Mouse (Mus musculus) stomach, embryonic 16.5 days (tissue): ENCODE results near the gene Rras. TPM values are rescaled to one million over a fixed set of nuclear protein-coding genes. Genes with fewer than 3 reads are reported as not detected.
A peak's percentile ranks its signal among the peaks of the same experiment; 100 is the strongest.

ENCODE experiments used
- ATAC-seq: fragments of 200-750 bp; cut with Nextera tagmentation; 2 replicates; pipeline ENCODE4 v1.8.0; 2017; ENCODE audit warnings: moderate number of reproducible peaks, moderate TSS enrichment; ENCODE audit not compliant: insufficient read depth, low FRiP score
- H3K27ac ChIP-seq: fragments of 300-500 bp; sonication (generic); 2 replicates; pipeline ENCODE4 v1.5.1; 2014; ENCODE audit warnings: low read length
- H3K27me3 ChIP-seq: fragments of 300-500 bp; sonication (generic); 2 replicates; pipeline ENCODE4 v1.6.1; 2014; ENCODE audit warnings: low read length, control low read depth, mixed read lengths; ENCODE audit not compliant: control insufficient read depth, insufficient read depth
- H3K36me3 ChIP-seq: fragments of 300-500 bp; sonication (generic); 2 replicates; pipeline ENCODE4 v1.6.1; 2014; ENCODE audit warnings: low read length; ENCODE audit not compliant: control insufficient read depth, insufficient read depth
- H3K4me1 ChIP-seq: fragments of 300-500 bp; sonication (generic); 2 replicates; pipeline ENCODE4 v1.6.1; 2014; ENCODE audit warnings: low read length, control low read depth, mixed read lengths; ENCODE audit not compliant: control insufficient read depth, insufficient read depth
- H3K4me2 ChIP-seq: fragments of 300-500 bp; sonication (generic); 2 replicates; pipeline ENCODE4 v1.6.1; 2014; ENCODE audit warnings: low read depth, low read length, mixed read lengths
- H3K4me3 ChIP-seq: fragments of 300-500 bp; sonication (generic); replicated peaks from 2 replicates; pipeline ENCODE4 v1.5.1; 2014; ENCODE audit warnings: mild to moderate bottlenecking, low read length
- H3K9ac ChIP-seq: fragments of 300-500 bp; sonication (generic); 2 replicates; pipeline ENCODE4 v1.6.1; 2014; ENCODE audit warnings: low read length
- H3K9me3 ChIP-seq: fragments of 300-500 bp; sonication (generic); replicated peaks from 2 replicates; pipeline ENCODE4 v1.6.1; 2016; ENCODE audit warnings: low read length, control low read depth; ENCODE audit not compliant: control insufficient read depth
- WGBS: fragments of 180-500 bp; shearing (Covaris S2); extraction: QIAGEN DNeasy Blood & Tissue Kit; methylation state at CpG from one replicate; pipeline ENCODE4 v1.1.7; 2014; 5-methylcytosine and 5-hydroxymethylcytosine counted together
- polyA plus RNA-seq: library from polyadenylated mRNA; unstranded; fragments of >200 nt; fragmentation: Nextera tagmentation; extraction: Ambion mirVana; gene quantifications from 2 replicates; pipeline ENCODE4 v1.2.1, GENCODE M21; 2015

Rras gene
- polyA plus RNA-seq, 1 experiment from 2014 or later, result 68.0 TPM

GRCm38 (mm10) chr7:45045741-45046140 lies 28.0 kb downstream of the Rras start:
- WGBS, result 91% methylated on average over 22 of the region's 22 CpGs
- ATAC-seq, result no peak
- no peak overlapping the region for H3K27ac ChIP-seq

GRCm38 (mm10) chr7:45046853-45047350 lies 29.1 kb downstream of the Rras start:
- Histone ChIP-seq H3K9me3 (no peaks in the 10 kb centered on the region), H3K4me2 (no peak overlapping the region), H3K9ac (no peak overlapping the region), H3K4me1 (peaks cover 10% of the 10 kb centered on the region), H3K27me3 (no peaks in the 10 kb centered on the region), H3K27ac (no peak overlapping the region), H3K4me3 (no peak overlapping the region), H3K36me3 (peaks cover 57% of the 10 kb centered on the region)
- ATAC-seq, result no peak
- 92% methylated on average over 26 of the region's 26 CpGs for WGBS

More at GRCm38 (mm10) chr7:45045741-45046140, 28.0 kb downstream of the Rras start:
- H3K4me2 ChIP-seq, result no peak overlapping the region
- no peaks in the 10 kb centered on the region for H3K9me3 ChIP-seq
- no peak overlapping the region for H3K4me3 ChIP-seq
- no peaks in the 10 kb centered on the region for H3K27me3 ChIP-seq
- no peaks in the 10 kb centered on the region for H3K4me1 ChIP-seq
- H3K9ac ChIP-seq, result no peak overlapping the region
- peaks cover 63% of the 10 kb centered on the region for H3K36me3 ChIP-seq

- no peak for ATAC-seq
- Histone ChIP-seq H3K9me3 (no peaks in the 10 kb centered on the region), H3K4me3 (no peak overlapping the region), H3K27me3 (no peaks in the 10 kb centered on the region), H3K27ac (no peak overlapping the region), H3K9ac (no peak overlapping the region), H3K4me2 (no peak overlapping the region), H3K36me3 (peaks cover 57% of the 10 kb centered on the region), H3K4me1 (peaks cover 12% of the 10 kb centered on the region)
- WGBS, result 96% methylated on average over 14 of the region's 14 CpGs
Observed at GRCm38 (mm10) chr7:45047491-45047890, 29.7 kb downstream of the Rras start.

GRCm38 (mm10) chr7:45048001-45048890 lies 30.5 kb downstream of the Rras start:
- H3K4me1 ChIP-seq, result peaks cover 12% of the 10 kb centered on the region
- no peak overlapping the region for H3K27ac ChIP-seq
- WGBS, result 92% methylated on average over 37 of the region's 38 CpGs
- ATAC-seq, result no peak
- no peak overlapping the region for H3K4me3 ChIP-seq
- H3K9ac ChIP-seq, result no peak overlapping the region
- no peak overlapping the region for H3K4me2 ChIP-seq
- no peaks in the 10 kb centered on the region for H3K9me3 ChIP-seq
- no peaks in the 10 kb centered on the region for H3K27me3 ChIP-seq
- H3K36me3 ChIP-seq, result peaks cover 50% of the 10 kb centered on the region

- H3K4me2 ChIP-seq, result no peak overlapping the region
- peaks cover 43% of the 10 kb centered on the region for H3K36me3 ChIP-seq
- H3K27ac ChIP-seq, result no peak overlapping the region
- WGBS, result 89% methylated on average over 23 of the region's 23 CpGs
- H3K27me3 ChIP-seq, result no peaks in the 10 kb centered on the region
- no peak overlapping the region for H3K4me3 ChIP-seq
- no peaks in the 10 kb centered on the region for H3K9me3 ChIP-seq
- no peak overlapping the region for H3K9ac ChIP-seq
- peaks cover 12% of the 10 kb centered on the region for H3K4me1 ChIP-seq
- ATAC-seq, result no peak
Observed at GRCm38 (mm10) chr7:45048923-45049657, 31.3 kb downstream of the Rras start.

- Histone ChIP-seq H3K36me3 (peaks cover 38% of the 10 kb centered on the region), H3K4me2 (peak overlapping the region; percentile 99), H3K9ac (peak overlapping the region; percentile 93), H3K9me3 (no peaks in the 10 kb centered on the region), H3K27ac (peak overlapping the region; percentile 99), H3K4me3 (peak overlapping the region; percentile 91), H3K4me1 (peaks cover 12% of the 10 kb centered on the region), H3K27me3 (no peaks in the 10 kb centered on the region)
- WGBS, result 6% methylated on average over 16 of the region's 16 CpGs
- ATAC-seq, result 0 out of 2 replicates have a peak, but pooled peaks have one; percentile 3
Observed at GRCm38 (mm10) chr7:45050945-45051600, 33.3 kb downstream of the Rras start.

GRCm38 (mm10) chr7:45051601-45051974 lies 33.8 kb downstream of the Rras start:
- Histone ChIP-seq H3K36me3 (peaks cover 33% of the 10 kb centered on the region), H3K4me1 (peaks cover 12% of the 10 kb centered on the region), H3K27me3 (no peaks in the 10 kb centered on the region), H3K27ac (peak overlapping the region; percentile 99), H3K4me2 (peak overlapping the region; percentile 99), H3K9ac (peak overlapping the region; percentile 93), H3K9me3 (no peaks in the 10 kb centered on the region), H3K4me3 (peak overlapping the region; percentile 91)
- ATAC-seq, result no peak
- 3% methylated on average over 13 of the region's 13 CpGs for WGBS

- ATAC-seq, result no peak
- WGBS, result under 1% methylated on average over 38 of the region's 38 CpGs
- peak overlapping the region; percentile 93 for H3K9ac ChIP-seq
- peak overlapping the region; percentile 99 for H3K27ac ChIP-seq
- no peaks in the 10 kb centered on the region for H3K27me3 ChIP-seq
- H3K9me3 ChIP-seq, result no peaks in the 10 kb centered on the region
- peaks cover 12% of the 10 kb centered on the region for H3K4me1 ChIP-seq
- peaks cover 27% of the 10 kb centered on the region for H3K36me3 ChIP-seq
- peak overlapping the region; percentile 99 for H3K4me2 ChIP-seq
- peak overlapping the region; percentile 91 for H3K4me3 ChIP-seq
Observed at GRCm38 (mm10) chr7:45052181-45052861, 34.6 kb downstream of the Rras start.
